Comparison of ENCODE assay signal across 9 mouse cellular contexts in the genomic region with DNA sequence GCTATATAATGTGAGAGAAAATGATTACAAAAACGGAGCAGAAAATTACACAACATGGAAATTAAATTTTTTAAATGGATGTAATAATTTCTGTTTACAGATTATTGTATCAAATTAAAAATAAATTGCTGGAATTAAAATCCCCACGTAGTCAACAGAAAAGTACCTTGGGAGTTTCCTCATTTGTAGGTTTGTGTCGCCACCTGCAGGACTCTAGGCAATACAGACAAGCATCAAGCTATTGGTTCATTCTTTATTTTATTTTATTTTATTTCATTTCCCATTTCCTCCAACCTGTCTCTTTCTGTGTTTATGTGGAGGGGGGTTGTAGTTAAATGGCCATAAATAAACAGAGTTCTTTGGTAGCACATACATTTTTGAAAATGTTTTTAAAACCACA.
DNase-seq lines count a peak whose midpoint lies in the region; ATAC-seq lines count a peak whose summit lies in the region.
"Had no signal": no experiment of that assay in that cellular context is flagged by ENCODE, and none has a peak within 500 bp of the region (broad histone marks: within the 10 kb centered on the region; RNA-seq: fewer than 3 reads in every experiment).

No protein-coding gene starts in this region.

- H3K27ac ChIP-seq in embryonic facial prominence, embryonic 11.5 days (replicated peaks; ENCODE audit: low read depth, low read length), result no peak overlapping the region
- no peak overlapping the region for H3K27ac ChIP-seq in limb, embryonic 11.5 days (replicated peaks; ENCODE audit: low read depth, low read length)
- H3K27ac ChIP-seq in forebrain, embryonic 11.5 days (ENCODE audit: low read depth, low read length), result no peak overlapping the region

- H3K36me3 ChIP-seq in embryonic facial prominence, embryonic 11.5 days (replicated peaks; ENCODE audit: control insufficient read depth, insufficient read depth, low read depth, low read length), result no peaks in the 10 kb centered on the region
- no peaks in the 10 kb centered on the region for H3K36me3 ChIP-seq in limb, embryonic 11.5 days (ENCODE audit: control insufficient read depth, insufficient read depth, low read length)
- no peaks in the 10 kb centered on the region for H3K36me3 ChIP-seq in forebrain, embryonic 11.5 days (ENCODE audit: control insufficient read depth, insufficient read depth, low read length)
- H3K36me3 ChIP-seq: G1E had no signal

- no peak for ATAC-seq in embryonic facial prominence, embryonic 11.5 days (replicated peaks; ENCODE audit: insufficient number of reproducible peaks, low FRiP score, low TSS enrichment, low read depth)
- no peak for ATAC-seq in limb, embryonic 11.5 days (ENCODE audit: insufficient number of reproducible peaks, low FRiP score, low TSS enrichment, low read depth)
- no peak for ATAC-seq in activated CD4-positive, CD25-positive, alpha-beta regulatory T cell, adult 4 months
- ATAC-seq in forebrain, embryonic 11.5 days (replicated peaks; ENCODE audit: low FRiP score), result no peak

- 23% methylated on average over 3 of the region's 3 CpGs for WGBS in embryonic facial prominence, embryonic 11.5 days
- 20% methylated on average over 3 of the region's 3 CpGs for WGBS in limb, embryonic 11.5 days
- WGBS in forebrain, embryonic 11.5 days, result 17% methylated on average over 3 of the region's 3 CpGs

- DNase-seq in embryo, embryonic 10 days (ENCODE audit: low spot score), result peak; percentile 75
- DNase-seq in embryo, embryonic 9.5 days (ENCODE audit: extremely low spot score), result no peak
- DNase-seq in lung, adult 18-20 months, result peak; percentile 9 to 20
- DNase-seq in lung, postnatal 25 days (ENCODE audit: low spot score), result no peak
- peak; percentile 71 for DNase-seq in embryonic facial prominence, embryonic 11.5 days (ENCODE audit: low spot score)
- DNase-seq in limb, embryonic 11.5 days (ENCODE audit: low spot score), result peak; percentile 51
- DNase-seq in forebrain, embryonic 11.5 days (ENCODE audit: low spot score), result no peak

- H3K4me1 ChIP-seq in embryonic facial prominence, embryonic 11.5 days (ENCODE audit: control insufficient read depth, insufficient read depth, low read length), result peaks cover 2% of the 10 kb centered on the region
- H3K4me1 ChIP-seq in limb, embryonic 11.5 days (ENCODE audit: control insufficient read depth, insufficient read depth, low read length), result peaks cover 21% of the 10 kb centered on the region
- peaks cover 3% of the 10 kb centered on the region; the same call in 1 of the 2 replicates for H3K4me1 ChIP-seq in forebrain, embryonic 11.5 days (replicated peaks; ENCODE audit: control insufficient read depth, insufficient read depth, low read length)

- no peak overlapping the region for H3K9ac ChIP-seq in embryonic facial prominence, embryonic 11.5 days (replicated peaks; ENCODE audit: low read length)
- H3K9ac ChIP-seq in limb, embryonic 11.5 days (ENCODE audit: low read length), result no peak overlapping the region
- no peak overlapping the region for H3K9ac ChIP-seq in forebrain, embryonic 11.5 days (ENCODE audit: low read length)

- no peak overlapping the region for H3K4me2 ChIP-seq in embryonic facial prominence, embryonic 11.5 days (ENCODE audit: low read depth, low read length)
- no peak overlapping the region for H3K4me2 ChIP-seq in limb, embryonic 11.5 days (ENCODE audit: low read depth, severe bottlenecking)
- no peak overlapping the region for H3K4me2 ChIP-seq in forebrain, embryonic 11.5 days (ENCODE audit: low read depth, low read length, severe bottlenecking)

- no peaks in the 10 kb centered on the region for H3K27me3 ChIP-seq in embryonic facial prominence, embryonic 11.5 days (ENCODE audit: control insufficient read depth, insufficient read depth, low read length)
- H3K27me3 ChIP-seq in limb, embryonic 11.5 days (ENCODE audit: control insufficient read depth, insufficient read depth, low read length), result no peaks in the 10 kb centered on the region
- H3K27me3 ChIP-seq in forebrain, embryonic 11.5 days (ENCODE audit: control insufficient read depth, insufficient read depth, low read length), result no peaks in the 10 kb centered on the region

- H3K9me3 ChIP-seq in embryonic facial prominence, embryonic 11.5 days (replicated peaks; ENCODE audit: control insufficient read depth, low read length), result no peaks in the 10 kb centered on the region
- H3K9me3 ChIP-seq in limb, embryonic 11.5 days (ENCODE audit: control insufficient read depth, low read length), result no peaks in the 10 kb centered on the region
- H3K9me3 ChIP-seq in forebrain, embryonic 11.5 days (ENCODE audit: control insufficient read depth, low read length), result no peaks in the 10 kb centered on the region

- H3K4me3 ChIP-seq in embryonic facial prominence, embryonic 11.5 days (ENCODE audit: low read depth, low read length), result no peak overlapping the region
- no peak overlapping the region for H3K4me3 ChIP-seq in limb, embryonic 11.5 days (ENCODE audit: low read depth, low read length)
- H3K4me3 ChIP-seq in forebrain, embryonic 11.5 days (ENCODE audit: low read depth, low read length), result no peak overlapping the region

Comparison
In these comparisons a context has a peak if more than half of its experiments do, and no peak if none do; other contexts are left out.
1. DNase-seq: peak in embryo, embryonic 10 days (single experiment), lung, adult 18-20 months (2 of 2), embryonic facial prominence, embryonic 11.5 days (single experiment) and limb, embryonic 11.5 days (single experiment); none in embryo, embryonic 9.5 days (single experiment), lung, postnatal 25 days (single experiment) and forebrain, embryonic 11.5 days (single experiment).